ENCODE assay signal across 10 mouse cellular contexts in genomic region chrX:136203257-136203656, GRCm38 (mm10). TPM values are rescaled to one million over a fixed set of nuclear protein-coding genes. Genes with fewer than 3 reads are reported as not detected.
A peak's percentile ranks its signal among the peaks of the same experiment; 100 is the strongest.
DNase-seq lines count a peak whose midpoint lies in the region; ATAC-seq and TF ChIP-seq lines count a peak whose summit lies in the region.
"Had no signal": no experiment of that assay in that cellular context is flagged by ENCODE, and none has a peak within 500 bp of the region (broad histone marks: within the 10 kb centered on the region; RNA-seq: fewer than 3 reads in every experiment).

No protein-coding gene starts in this region.

- TF ChIP-seq POLR2A in myocyte (IDR thresholded peaks at IDR 0.05; ENCODE audit: insufficient read length, low read depth): no peak

- H3K36me3 ChIP-seq in kidney, embryonic 16.5 days (ENCODE audit: insufficient read depth, low read length): no peaks in the 10 kb centered on the region
- no peaks in the 10 kb centered on the region for H3K36me3 ChIP-seq in embryonic facial prominence, embryonic 13.5 days
- H3K36me3 ChIP-seq in intestine, embryonic 14.5 days (ENCODE audit: control insufficient read depth, insufficient read depth, low read length): no peaks in the 10 kb centered on the region
- H3K36me3 ChIP-seq in myocyte (ENCODE audit: control insufficient read depth, insufficient read depth): no peaks in the 10 kb centered on the region

- H3K9me3 ChIP-seq in kidney, embryonic 16.5 days (ENCODE audit: low read length): no peaks in the 10 kb centered on the region
- H3K9me3 ChIP-seq in embryonic facial prominence, embryonic 13.5 days: no peaks in the 10 kb centered on the region
- H3K9me3 ChIP-seq in intestine, embryonic 14.5 days (ENCODE audit: control insufficient read depth, low read length): no peaks in the 10 kb centered on the region
- H3K9me3 ChIP-seq: megakaryocyte, embryonic 14.5 days had no signal

- no peaks in the 10 kb centered on the region for H3K4me1 ChIP-seq in kidney, embryonic 16.5 days (ENCODE audit: insufficient read depth, low read length)
- no peaks in the 10 kb centered on the region for H3K4me1 ChIP-seq in embryonic facial prominence, embryonic 13.5 days
- H3K4me1 ChIP-seq in intestine, embryonic 14.5 days (replicated peaks; ENCODE audit: control insufficient read depth, insufficient read depth, low read length): no peaks in the 10 kb centered on the region
- H3K4me1 ChIP-seq: megakaryocyte, embryonic 14.5 days had no signal

- no peak overlapping the region for H3ac ChIP-seq in myocyte (ENCODE audit: control insufficient read depth, insufficient read length)

- H3K4me3 ChIP-seq in kidney, embryonic 16.5 days (ENCODE audit: low read length): peak overlapping the region; percentile 42
- peak overlapping the region; percentile 48 for H3K4me3 ChIP-seq in embryonic facial prominence, embryonic 13.5 days
- H3K4me3 ChIP-seq in intestine, embryonic 14.5 days (ENCODE audit: low read depth, low read length): peak overlapping the region; percentile 40
- H3K4me3 ChIP-seq in myocyte: peak overlapping the region; percentile 8
- H3K4me3 ChIP-seq: megakaryocyte, embryonic 14.5 days had no signal

- peak overlapping the region; percentile 56 for H3K4me2 ChIP-seq in kidney, embryonic 16.5 days (replicated peaks; ENCODE audit: low read depth, low read length)
- H3K4me2 ChIP-seq in embryonic facial prominence, embryonic 13.5 days: peak overlapping the region; percentile 59
- peak overlapping the region; percentile 51 for H3K4me2 ChIP-seq in intestine, embryonic 14.5 days (ENCODE audit: low read length)
- H3K4me2 ChIP-seq in myocyte (ENCODE audit: low read depth): no peak overlapping the region

- DNase-seq in kidney, postnatal 25 days: no peak
- no peak for DNase-seq in intestine, embryonic 14.5 days (ENCODE audit: low spot score)
- no peak for DNase-seq in adrenal gland, postnatal 10 days
- no peak for DNase-seq in gastrocnemius, postnatal 10 days
- no peak for DNase-seq in urinary bladder, postnatal 25 days (ENCODE audit: low spot score)

- no peak overlapping the region for H3K27ac ChIP-seq in kidney, embryonic 16.5 days (ENCODE audit: low read length)
- no peak overlapping the region for H3K27ac ChIP-seq in embryonic facial prominence, embryonic 13.5 days
- H3K27ac ChIP-seq in intestine, embryonic 14.5 days (ENCODE audit: low read depth): no peak overlapping the region

- H3K9ac ChIP-seq in kidney, embryonic 16.5 days (replicated peaks; ENCODE audit: low read length): 0 out of 2 replicates have a peak overlapping the region, but pooled peaks have one; percentile 38
- peak overlapping the region; percentile 61; the same call in 1 of the 2 replicates for H3K9ac ChIP-seq in embryonic facial prominence, embryonic 13.5 days
- peak overlapping the region; percentile 29; the same call in 1 of the 2 replicates for H3K9ac ChIP-seq in intestine, embryonic 14.5 days (ENCODE audit: low read length)

- peaks cover 9% of the 10 kb centered on the region for H3K27me3 ChIP-seq in kidney, embryonic 16.5 days (ENCODE audit: insufficient read depth, low read length)
- H3K27me3 ChIP-seq in embryonic facial prominence, embryonic 13.5 days: peaks cover 17% of the 10 kb centered on the region
- H3K27me3 ChIP-seq in intestine, embryonic 14.5 days (replicated peaks; ENCODE audit: control insufficient read depth, insufficient read depth, low read length): 0 out of 2 replicates have a peak, but pooled peaks cover 7% of the 10 kb centered on the region
- no peaks in the 10 kb centered on the region for H3K27me3 ChIP-seq in myocyte (ENCODE audit: control insufficient read depth, insufficient read depth, insufficient read length)

- 35% methylated on average over 7 of the region's 7 CpGs for WGBS in kidney, embryonic 16.5 days
- WGBS in embryonic facial prominence, embryonic 13.5 days: 15% methylated on average over 7 of the region's 7 CpGs
- WGBS in intestine, embryonic 14.5 days: 17% methylated on average over 6 of the region's 7 CpGs

- no peak for ATAC-seq in kidney, embryonic 16.5 days (ENCODE audit: low FRiP score, low TSS enrichment)
- no peak for ATAC-seq in embryonic facial prominence, embryonic 13.5 days (ENCODE audit: insufficient number of reproducible peaks, insufficient read depth, low FRiP score, low TSS enrichment, low read depth)
- ATAC-seq in intestine, embryonic 14.5 days (replicated peaks; ENCODE audit: low FRiP score, low TSS enrichment, low read depth): 0 out of 2 replicates have a peak, but pooled peaks have one; percentile 32
- ATAC-seq: Patski had no signal

- no peaks in the 10 kb centered on the region for H3K79me2 ChIP-seq in myocyte (ENCODE audit: control insufficient read depth, insufficient read depth)

TF ChIP-seq in myocyte, 11 proteins besides CTCF, POLR2A, EP300 and RAD21:
- no peak for TF ChIP-seq USF1 (IDR thresholded peaks at IDR 0.05; ENCODE audit: low read depth)
- TF ChIP-seq MAX (IDR thresholded peaks at IDR 0.05; ENCODE audit: low read depth): no peak
- no peak for TF ChIP-seq REST (IDR thresholded peaks at IDR 0.05; ENCODE audit: insufficient read depth, insufficient read length)
- no peak for TF ChIP-seq CEBPB (IDR thresholded peaks at IDR 0.05; ENCODE audit: insufficient read depth, poor library complexity, severe bottlenecking)
- no peak for TF ChIP-seq MYOD1 (IDR thresholded peaks at IDR 0.05; ENCODE audit: control insufficient read depth in 1 of 3, insufficient read length in 2 of 3, low read depth in 2 of 3)
- no peak for TF ChIP-seq E2F4 (IDR thresholded peaks at IDR 0.05; ENCODE audit: insufficient read depth)
- no peak for TF ChIP-seq SRF (IDR thresholded peaks at IDR 0.05; ENCODE audit: control insufficient read depth, insufficient read length, low read depth)
- no peak for TF ChIP-seq POLR2AphosphoS2 (IDR thresholded peaks at IDR 0.05; ENCODE audit: insufficient read length, low read depth)

RNA-seq across cellular contexts. Expression of gene Tceal5, which starts 0.4 kb away (rescaled TPM):
- 2.8 and 3.2 TPM in 2 replicates for polyA plus RNA-seq in kidney, embryonic 16.5 days (2015; fragmentation: Nextera tagmentation; extraction: Ambion mirVana)
- polyA plus RNA-seq in embryonic facial prominence, embryonic 13.5 days (2015; fragmentation: Nextera tagmentation; extraction: Ambion mirVana): 8.2 and 11.3 TPM in 2 replicates
- polyA plus RNA-seq in intestine, embryonic 14.5 days (2014; fragmentation: Nextera tagmentation; extraction: Ambion mirVana): 1.2 and 1.8 TPM in 2 replicates
- polyA plus RNA-seq in myocyte (2012; fragmentation: generic; extraction: Trizol): 17.5 TPM
- 1 to 10 TPM; 3.3 to 7.3 TPM for total RNA-seq in adrenal gland, postnatal 10 days (2021)
- total RNA-seq in gastrocnemius, postnatal 10 days (2021): 10 to 100 TPM; 74.3 to 87.3 TPM
- polyA plus RNA-seq: Patski had no signal

RNA-seq across cellular contexts. Expression of gene Tceal7, which starts 11.3 kb away (rescaled TPM):
- 5.2 and 6.1 TPM in 2 replicates for polyA plus RNA-seq in kidney, embryonic 16.5 days (2015; fragmentation: Nextera tagmentation; extraction: Ambion mirVana)
- polyA plus RNA-seq in embryonic facial prominence, embryonic 13.5 days (2015; fragmentation: Nextera tagmentation; extraction: Ambion mirVana): 5.9 and 6.1 TPM in 2 replicates
- 0.31 and 0.49 TPM in 2 replicates for polyA plus RNA-seq in intestine, embryonic 14.5 days (2014; fragmentation: Nextera tagmentation; extraction: Ambion mirVana)
- polyA plus RNA-seq in myocyte (2012; fragmentation: generic; extraction: Trizol): 15.4 TPM
- 10 to 100 TPM; 14.9 to 27.1 TPM for total RNA-seq in adrenal gland, postnatal 10 days (2021)
- 100 to 1,000 TPM; 539 to 771 TPM for total RNA-seq in gastrocnemius, postnatal 10 days (2021)
- polyA plus RNA-seq: Patski had no signal

RNA-seq across cellular contexts. Expression of gene Bex1, which starts 12.1 kb away (rescaled TPM):
- 75.7 and 81.3 TPM in 2 replicates for polyA plus RNA-seq in kidney, embryonic 16.5 days (2015; fragmentation: Nextera tagmentation; extraction: Ambion mirVana)
- 85.0 and 87.7 TPM in 2 replicates for polyA plus RNA-seq in embryonic facial prominence, embryonic 13.5 days (2015; fragmentation: Nextera tagmentation; extraction: Ambion mirVana)
- polyA plus RNA-seq in intestine, embryonic 14.5 days (2014; fragmentation: Nextera tagmentation; extraction: Ambion mirVana): 206 and 236 TPM in 2 replicates
- polyA plus RNA-seq in myocyte (2012; fragmentation: generic; extraction: Trizol): 12.6 TPM
- 10 to 100 TPM; 15.1 to 17.5 TPM for total RNA-seq in adrenal gland, postnatal 10 days (2021)
- total RNA-seq in gastrocnemius, postnatal 10 days (2021): 10 to 100 TPM; 27.7 to 29.1 TPM

RNA-seq across cellular contexts. Expression of gene Tceal8, which starts 31.1 kb away (rescaled TPM):
- polyA plus RNA-seq in kidney, embryonic 16.5 days (2015; fragmentation: Nextera tagmentation; extraction: Ambion mirVana): 159 and 170 TPM in 2 replicates
- polyA plus RNA-seq in embryonic facial prominence, embryonic 13.5 days (2015; fragmentation: Nextera tagmentation; extraction: Ambion mirVana): 222 and 235 TPM in 2 replicates
- polyA plus RNA-seq in intestine, embryonic 14.5 days (2014; fragmentation: Nextera tagmentation; extraction: Ambion mirVana): 199 and 214 TPM in 2 replicates
- polyA plus RNA-seq in myocyte (2012; fragmentation: generic; extraction: Trizol): 47.7 TPM
- 10 to 100 TPM; 43.3 to 53.2 TPM for total RNA-seq in adrenal gland, postnatal 10 days (2021)
- 10 to 100 TPM; 48.0 to 55.1 TPM for total RNA-seq in gastrocnemius, postnatal 10 days (2021)

RNA-seq across cellular contexts. Expression of gene Tceal9, which starts 41.6 kb away (rescaled TPM):
- polyA plus RNA-seq in kidney, embryonic 16.5 days (2015; fragmentation: Nextera tagmentation; extraction: Ambion mirVana): 471 and 473 TPM in 2 replicates
- polyA plus RNA-seq in embryonic facial prominence, embryonic 13.5 days (2015; fragmentation: Nextera tagmentation; extraction: Ambion mirVana): 688 and 793 TPM in 2 replicates
- 628 and 670 TPM in 2 replicates for polyA plus RNA-seq in intestine, embryonic 14.5 days (2014; fragmentation: Nextera tagmentation; extraction: Ambion mirVana)
- polyA plus RNA-seq in myocyte (2012; fragmentation: generic; extraction: Trizol): 98.5 TPM
- total RNA-seq in adrenal gland, postnatal 10 days (2021): 100 to 1,000 TPM; 237 to 281 TPM
- total RNA-seq in gastrocnemius, postnatal 10 days (2021): 10 to 100 TPM; 74.7 to 80.1 TPM
